Mouse (Mus musculus) heart, embryonic 14.5 days (tissue): ENCODE measurements around the gene Gm10382. TPM values are rescaled to one million over a fixed set of nuclear protein-coding genes. Genes with fewer than 3 reads are reported as not detected.

ENCODE experiments used
- ATAC-seq: fragments of 200-750 bp; cut with Nextera tagmentation; 2 replicates; pipeline ENCODE4 v1.8.0; 2017; ENCODE audit warnings: low read depth, moderate TSS enrichment; ENCODE audit not compliant: insufficient number of reproducible peaks, insufficient read depth, low FRiP score
- H3K27ac ChIP-seq, 2 experiments: fragments of 200-500 bp in 1 of 2; fragments of 300-500 bp in 1 of 2; sonication (generic) in 1 of 2; replicated peaks in 1 of 2; 2 replicates each; pipeline ENCODE4 v1.5.1; 2012 to 2014; ENCODE audit warnings: low read depth in 2 of 2, low read length in 2 of 2, control low read depth in 1 of 2, mild to moderate bottlenecking in 1 of 2, mixed read lengths in 1 of 2; ENCODE audit not compliant: control insufficient read depth in 1 of 2, insufficient read depth in 1 of 2
- H3K27me3 ChIP-seq: fragments of 300-500 bp; sonication (generic); 2 replicates; pipeline ENCODE4 v1.6.1; 2014; ENCODE audit warnings: mild to moderate bottlenecking, low read length, control low read depth; ENCODE audit not compliant: control insufficient read depth, insufficient read depth
- H3K36me3 ChIP-seq: fragments of 300-500 bp; sonication (generic); 2 replicates; pipeline ENCODE4 v1.6.1; 2014; ENCODE audit warnings: mild to moderate bottlenecking, control low read depth, low read length, mixed read lengths; ENCODE audit not compliant: control insufficient read depth, insufficient read depth
- H3K4me1 ChIP-seq, 2 experiments: fragments of 200-500 bp in 1 of 2; fragments of 300-500 bp in 1 of 2; sonication (generic) in 1 of 2; 2 replicates each; pipeline ENCODE4 v1.6.1; 2012 to 2014; ENCODE audit warnings: low read length in 2 of 2, control low read depth in 1 of 2, mixed read lengths in 1 of 2; ENCODE audit not compliant: control insufficient read depth in 2 of 2, insufficient read depth in 2 of 2
- H3K4me2 ChIP-seq: fragments of 300-500 bp; sonication (generic); 2 replicates; pipeline ENCODE4 v1.6.1; 2014; ENCODE audit warnings: mild to moderate bottlenecking, low read length
- H3K4me3 ChIP-seq, 2 experiments: fragments of 200-500 bp in 1 of 2; fragments of 300-500 bp in 1 of 2; sonication (generic) in 1 of 2; 2 replicates each; pipeline ENCODE4 v1.5.1; 2012 to 2014; ENCODE audit warnings: low read length in 2 of 2, mild to moderate bottlenecking in 2 of 2, control low read depth in 1 of 2, low read depth in 1 of 2, moderate library complexity in 1 of 2; ENCODE audit not compliant: control insufficient read depth in 1 of 2, insufficient read depth in 1 of 2
- H3K9ac ChIP-seq: fragments of 300-500 bp; sonication (generic); 2 replicates; pipeline ENCODE4 v1.6.1; 2014; ENCODE audit warnings: mild to moderate bottlenecking, low read length
- H3K9me3 ChIP-seq: fragments of 300-500 bp; sonication (generic); 2 replicates; pipeline ENCODE4 v1.6.1; 2016; ENCODE audit warnings: low read length, control low read depth; ENCODE audit not compliant: control insufficient read depth
- WGBS: fragments of 180-500 bp; shearing (Covaris S2); extraction: QIAGEN DNeasy Blood & Tissue Kit; methylation state at CpG from one replicate; pipeline ENCODE4 v1.1.7; 2014; 5-methylcytosine and 5-hydroxymethylcytosine counted together
- polyA plus RNA-seq: library from polyadenylated mRNA; unstranded; fragments of >200 nt; fragmentation: Nextera tagmentation; extraction: Ambion mirVana; gene quantifications from 2 replicates; pipeline ENCODE4 v1.2.1, GENCODE M21; 2014

Gm10382 gene
- polyA plus RNA-seq, 1 experiment from 2014 or later: 0.32 TPM

DNA sequence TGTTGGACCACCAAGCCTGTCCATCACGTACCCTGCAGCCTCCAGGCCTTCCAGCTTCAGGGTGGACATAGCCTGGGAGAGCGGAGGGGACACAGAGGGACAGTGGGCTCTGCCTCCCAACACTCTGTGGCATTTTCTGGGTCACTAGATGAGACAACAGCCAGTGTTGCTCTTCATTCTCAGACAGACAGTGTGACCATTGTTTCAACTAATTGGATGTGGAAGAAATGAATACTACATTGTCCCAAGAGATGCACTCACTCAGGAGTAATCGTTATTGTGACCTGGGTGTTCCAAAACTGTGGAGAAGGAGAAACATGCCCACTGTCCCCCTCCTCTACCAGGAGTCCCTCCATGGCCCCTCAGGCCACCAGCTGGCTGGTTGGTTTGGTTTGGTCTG is 39.7 kb upstream of the Gm10382 start:
- H3K9me3 ChIP-seq: no peaks in the 10 kb centered on the region
- no peaks in the 10 kb centered on the region for H3K36me3 ChIP-seq
- ATAC-seq: no peak
- WGBS: 84% methylated on average over 3 of the region's 3 CpGs
- H3K27ac ChIP-seq: no peak overlapping the region
- H3K27me3 ChIP-seq: no peaks in the 10 kb centered on the region
- no peaks in the 10 kb centered on the region; a peak in 1 of 4 replicates for H3K4me1 ChIP-seq
- H3K4me2 ChIP-seq: no peak overlapping the region
- H3K4me3 ChIP-seq: no peak overlapping the region
- no peak overlapping the region for H3K9ac ChIP-seq

DNA sequence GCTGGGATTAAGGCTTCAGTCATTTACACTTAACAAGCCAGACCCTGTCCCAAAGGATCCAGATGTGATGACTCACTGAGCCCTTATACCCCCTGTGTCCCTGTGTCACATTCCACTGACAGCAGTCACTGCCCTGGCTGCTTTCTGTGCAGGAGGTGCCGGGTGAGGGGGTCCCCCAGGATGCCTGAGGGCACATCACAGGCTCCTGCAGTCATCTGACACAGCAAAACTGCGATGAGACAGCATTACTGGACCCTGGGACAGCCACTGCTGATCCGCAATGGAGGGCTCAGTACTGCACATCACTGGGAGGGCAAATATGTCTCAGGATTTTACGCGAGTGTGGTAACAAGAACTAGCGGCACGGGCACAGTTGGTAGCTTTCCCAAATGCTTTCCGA is 38.1 kb upstream of the Gm10382 start:
- Histone ChIP-seq H3K36me3 (no peaks in the 10 kb centered on the region), H3K4me3 (no peak overlapping the region), H3K9ac (no peak overlapping the region), H3K27ac (no peak overlapping the region), H3K4me2 (no peak overlapping the region), H3K9me3 (no peaks in the 10 kb centered on the region), H3K4me1 (peaks cover 0 to 3% of the 10 kb centered on the region in 2 experiments; a peak in 2 of 4 replicates), H3K27me3 (no peaks in the 10 kb centered on the region)
- 67% methylated on average over 8 of the region's 8 CpGs for WGBS
- no peak for ATAC-seq

DNA sequence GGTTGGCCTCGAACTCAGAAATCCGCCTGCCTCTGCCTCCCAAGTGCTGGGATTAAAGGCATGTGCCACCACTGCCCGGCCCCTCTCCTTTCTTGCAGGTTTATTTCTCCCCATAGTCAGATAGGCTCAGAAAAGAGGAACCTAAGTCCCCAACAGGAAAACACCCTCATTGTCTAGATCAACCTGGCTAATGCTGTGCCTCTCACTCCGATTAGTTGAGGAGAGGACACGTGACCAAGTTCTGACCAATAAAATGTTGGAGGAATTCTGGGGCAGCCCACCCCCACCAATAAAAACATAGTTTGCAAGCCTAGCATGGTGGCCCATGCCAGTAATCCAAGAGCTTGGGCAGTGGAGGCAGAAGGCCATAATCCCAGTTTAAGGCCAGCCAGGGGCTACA is 37.2 kb upstream of the Gm10382 start:
- 89% methylated on average over 5 of the region's 5 CpGs for WGBS
- Histone ChIP-seq H3K36me3 (no peaks in the 10 kb centered on the region), H3K27ac (no peak overlapping the region), H3K4me3 (no peak overlapping the region), H3K9me3 (no peaks in the 10 kb centered on the region), H3K27me3 (no peaks in the 10 kb centered on the region), H3K9ac (no peak overlapping the region), H3K4me1 (peaks cover 0 to 3% of the 10 kb centered on the region in 2 experiments; a peak in 2 of 4 replicates), H3K4me2 (no peak overlapping the region)
- ATAC-seq: no peak

DNA sequence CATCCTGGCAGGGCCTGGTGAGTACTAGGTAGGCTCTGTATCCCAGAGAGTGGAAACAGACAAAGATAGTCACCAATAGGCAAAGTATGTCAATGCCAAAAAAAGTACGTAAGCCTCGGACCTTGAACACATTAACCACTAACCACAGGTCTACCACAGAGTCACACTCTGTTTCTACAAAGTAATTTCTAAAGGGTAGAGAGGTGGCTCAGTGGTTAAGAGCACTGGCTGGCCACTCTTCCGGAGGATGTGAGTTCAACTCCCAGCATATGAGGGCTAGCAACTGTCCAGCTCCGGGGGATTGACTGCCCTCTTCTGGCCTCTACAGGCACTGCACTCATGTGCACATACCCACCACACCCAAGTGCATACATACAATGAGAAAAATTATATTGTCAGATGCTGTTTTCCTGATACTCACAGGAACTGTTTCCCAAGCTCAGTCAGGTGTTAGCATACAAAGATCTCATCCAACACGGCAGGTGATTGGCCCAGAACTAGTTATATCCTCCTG is 36.3 kb upstream of the Gm10382 start:
- H3K36me3 ChIP-seq: no peaks in the 10 kb centered on the region
- WGBS: 93% methylated on average over 5 of the region's 5 CpGs
- H3K4me1 ChIP-seq: peaks cover 0 to 3% of the 10 kb centered on the region in 2 experiments; a peak in 2 of 4 replicates
- H3K9me3 ChIP-seq: no peaks in the 10 kb centered on the region
- no peaks in the 10 kb centered on the region for H3K27me3 ChIP-seq
- H3K4me3 ChIP-seq: no peak overlapping the region
- H3K9ac ChIP-seq: no peak overlapping the region
- ATAC-seq: no peak
- H3K27ac ChIP-seq: no peak overlapping the region
- H3K4me2 ChIP-seq: no peak overlapping the region

DNA sequence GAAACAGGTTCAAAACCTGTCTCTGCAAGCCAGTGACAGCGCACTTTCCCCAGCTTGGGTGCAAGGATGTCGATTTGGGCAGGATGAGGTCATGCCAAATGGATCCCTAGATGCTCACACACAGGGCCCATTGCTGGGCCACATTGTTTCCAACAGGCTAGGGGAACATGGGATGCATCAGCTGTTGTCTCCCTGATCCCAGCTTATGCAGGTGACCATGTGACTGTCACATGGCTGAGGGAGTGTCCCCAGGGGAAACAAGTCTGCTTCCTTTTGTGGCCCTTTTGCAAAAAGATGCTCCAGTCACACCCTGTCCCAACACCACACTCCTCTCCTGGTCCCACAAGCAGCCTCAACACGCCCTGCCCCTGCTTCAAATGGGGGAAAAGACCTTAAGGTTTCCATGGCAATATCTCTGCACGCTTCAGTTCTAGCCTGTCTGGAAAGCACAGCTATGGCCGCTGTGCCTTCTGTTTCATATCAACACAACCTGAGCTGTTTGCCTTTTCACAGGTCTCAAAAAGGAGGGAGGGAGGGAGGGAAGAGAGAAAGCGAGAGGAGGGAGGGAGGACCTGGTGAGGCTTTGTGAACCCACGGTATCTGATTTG is 34.1 kb upstream of the Gm10382 start:
- Histone ChIP-seq H3K4me1 (peaks cover 0 to 3% of the 10 kb centered on the region in 2 experiments; a peak in 2 of 4 replicates), H3K27me3 (no peaks in the 10 kb centered on the region), H3K27ac (no peak overlapping the region), H3K9me3 (no peaks in the 10 kb centered on the region), H3K9ac (no peak overlapping the region), H3K4me3 (no peak overlapping the region), H3K4me2 (no peak overlapping the region), H3K36me3 (no peaks in the 10 kb centered on the region)
- WGBS: 48% methylated on average over 7 of the region's 7 CpGs
- ATAC-seq: no peak

DNA sequence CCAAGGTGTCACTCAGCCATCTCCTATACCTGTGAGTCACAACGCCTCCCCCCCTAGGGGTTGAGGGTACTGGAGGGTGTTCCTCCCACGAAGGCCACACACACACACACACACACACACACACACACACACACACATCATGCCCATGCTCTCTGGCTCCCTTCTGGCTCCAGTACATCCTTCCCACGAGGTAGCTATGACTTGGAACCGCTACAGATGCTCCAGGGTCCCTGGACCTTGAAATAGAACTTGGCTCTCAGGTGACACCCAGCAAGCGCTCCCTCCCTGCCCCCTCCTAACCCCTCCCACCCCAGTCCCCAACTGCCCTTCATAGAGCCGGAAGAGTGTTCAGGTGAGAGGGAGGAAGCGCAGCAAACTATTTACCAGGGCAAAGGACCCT is 33.5 kb upstream of the Gm10382 start:
- no peak overlapping the region for H3K9ac ChIP-seq
- no peaks in the 10 kb centered on the region for H3K36me3 ChIP-seq
- no peak for ATAC-seq
- no peak overlapping the region for H3K27ac ChIP-seq
- WGBS: 32% methylated on average over 7 of the region's 7 CpGs
- peaks cover 0 to 3% of the 10 kb centered on the region in 2 experiments; a peak in 2 of 4 replicates for H3K4me1 ChIP-seq
- H3K27me3 ChIP-seq: no peaks in the 10 kb centered on the region
- H3K4me2 ChIP-seq: no peak overlapping the region
- no peak overlapping the region for H3K4me3 ChIP-seq
- no peaks in the 10 kb centered on the region for H3K9me3 ChIP-seq

DNA sequence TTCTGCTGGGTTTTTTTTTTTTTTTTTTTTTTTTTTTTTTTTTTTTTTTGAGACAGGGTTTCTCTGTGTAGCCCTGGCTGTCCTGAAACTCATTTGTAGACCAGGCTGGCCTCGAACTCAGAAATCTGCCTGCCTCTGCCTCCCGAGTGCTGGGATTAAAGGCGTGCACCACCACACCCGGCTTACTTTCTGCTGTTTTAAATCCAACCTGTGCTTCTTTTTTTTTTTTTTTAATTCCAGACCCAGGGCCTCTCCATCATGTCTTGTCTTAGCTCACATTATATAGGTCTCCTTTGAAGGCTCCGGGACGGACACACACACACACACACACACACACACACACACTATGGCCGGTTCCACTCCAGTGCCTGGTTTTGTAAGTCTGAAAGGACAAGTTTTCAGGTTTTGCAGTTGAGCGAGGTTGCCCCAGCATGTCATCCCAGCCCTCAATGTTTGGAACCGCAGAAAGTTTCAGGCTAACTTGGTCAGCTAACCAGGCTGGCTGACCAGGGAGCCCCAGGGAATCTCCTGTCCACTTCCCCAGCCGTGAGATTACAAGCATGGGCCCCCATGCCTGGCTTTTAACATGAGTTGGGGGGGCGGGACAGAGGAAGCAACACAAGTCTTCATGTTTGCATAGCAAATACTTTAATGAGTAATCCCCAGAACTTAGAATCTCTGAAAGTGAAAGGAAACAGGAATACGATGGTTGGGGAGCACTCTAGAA is 31.4 kb upstream of the Gm10382 start:
- WGBS: 67% methylated on average over 12 of the region's 12 CpGs
- ATAC-seq: no peak
- peak overlapping the region; percentile 48 to 53; a peak in 3 of 4 replicates for H3K27ac ChIP-seq

More for the DNA sequence above, 31.4 kb upstream of the Gm10382 start:
- Histone ChIP-seq H3K9ac (0 out of 2 replicates have a peak overlapping the region, but pooled peaks have one; percentile 8), H3K4me1 (peaks cover 0 to 3% of the 10 kb centered on the region in 2 experiments; a peak in 2 of 4 replicates), H3K27me3 (no peaks in the 10 kb centered on the region), H3K36me3 (no peaks in the 10 kb centered on the region), H3K4me3 (no peak overlapping the region), H3K9me3 (no peaks in the 10 kb centered on the region), H3K4me2 (peak overlapping the region; percentile 32)
